Mouse (Mus musculus): ENCODE data around the gene Map3k5. TPM values are rescaled to one million over a fixed set of nuclear protein-coding genes. Genes with fewer than 3 reads are reported as not detected.

The Map3k5 gene
- polyA plus RNA-seq, 1 experiment from 2014 or later, result 2.5 TPM

DNA sequence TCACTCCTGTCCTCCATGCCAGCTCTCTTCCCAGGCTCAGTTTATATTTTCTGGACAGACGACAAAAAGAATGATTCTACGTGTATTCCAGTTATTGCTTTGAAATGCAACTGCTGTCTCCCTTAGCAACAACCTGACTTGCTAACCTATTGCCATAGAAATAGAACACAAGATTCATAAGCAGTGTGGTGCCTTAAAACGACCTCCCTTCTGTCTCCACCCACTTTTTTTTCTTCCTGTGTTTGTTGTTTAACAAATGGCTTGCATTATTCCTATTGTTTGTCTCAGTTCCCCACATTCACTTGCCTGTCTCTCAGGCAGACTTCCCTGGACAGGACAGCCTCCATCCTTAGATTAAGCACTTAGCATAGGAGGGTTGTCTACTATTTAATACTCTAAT is 154.8 kb downstream of the Map3k5 start:
- ATAC-seq (ENCODE audit: low read depth), result no peak
- Histone ChIP-seq H3K4me3 (ENCODE audit: low read depth, low read length) (no peak overlapping the region), H3K4me2 (ENCODE audit: low read depth, low read length) (no peak overlapping the region), H3K9ac (ENCODE audit: low read depth, low read length) (no peak overlapping the region), H3K27me3 (replicated peaks; ENCODE audit: control insufficient read depth, insufficient read depth, low read length) (no peaks in the 10 kb centered on the region), H3K4me1 (ENCODE audit: control insufficient read depth, insufficient read depth, low read length) (no peaks in the 10 kb centered on the region), H3K27ac (replicated peaks; ENCODE audit: low read depth, low read length) (no peak overlapping the region), H3K9me3 (ENCODE audit: control insufficient read depth, low read length) (no peaks in the 10 kb centered on the region), H3K36me3 (ENCODE audit: control insufficient read depth, insufficient read depth, low read length) (no peaks in the 10 kb centered on the region)
- DNase-seq (ENCODE audit: low spot score), result no peak
- WGBS, result 64% methylated on average over 3 of the region's 3 CpGs

DNA sequence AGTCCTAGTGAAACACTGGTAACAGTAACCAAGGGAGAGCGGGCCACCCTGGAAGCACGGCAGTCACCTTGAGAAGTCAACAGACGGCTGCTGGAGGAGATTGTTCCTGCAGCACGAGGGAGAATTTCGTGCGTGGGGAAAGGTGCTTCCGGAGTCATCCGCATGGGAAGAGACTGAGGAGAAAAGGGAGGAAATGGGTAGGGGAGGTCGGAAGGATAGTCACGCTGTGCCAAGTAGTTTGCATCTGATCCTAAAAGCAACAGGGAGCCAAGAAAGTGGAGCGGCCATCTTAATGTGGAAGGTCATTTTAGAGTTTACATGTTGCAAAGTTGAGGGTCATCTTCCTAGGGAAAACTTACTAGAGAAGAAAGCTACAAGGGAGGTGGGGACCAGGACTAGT is 155.9 kb downstream of the Map3k5 start:
- Histone ChIP-seq H3K4me1 (ENCODE audit: control insufficient read depth, insufficient read depth, low read length) (no peaks in the 10 kb centered on the region), H3K27me3 (replicated peaks; ENCODE audit: control insufficient read depth, insufficient read depth, low read length) (no peaks in the 10 kb centered on the region), H3K9me3 (ENCODE audit: control insufficient read depth, low read length) (no peaks in the 10 kb centered on the region), H3K27ac (replicated peaks; ENCODE audit: low read depth, low read length) (no peak overlapping the region), H3K4me3 (ENCODE audit: low read depth, low read length) (no peak overlapping the region), H3K9ac (ENCODE audit: low read depth, low read length) (no peak overlapping the region), H3K4me2 (ENCODE audit: low read depth, low read length) (no peak overlapping the region), H3K36me3 (ENCODE audit: control insufficient read depth, insufficient read depth, low read length) (no peaks in the 10 kb centered on the region)
- DNase-seq (ENCODE audit: low spot score), result no peak
- ATAC-seq (ENCODE audit: low read depth), result no peak
- 91% methylated on average over 11 of the region's 11 CpGs for WGBS

DNA sequence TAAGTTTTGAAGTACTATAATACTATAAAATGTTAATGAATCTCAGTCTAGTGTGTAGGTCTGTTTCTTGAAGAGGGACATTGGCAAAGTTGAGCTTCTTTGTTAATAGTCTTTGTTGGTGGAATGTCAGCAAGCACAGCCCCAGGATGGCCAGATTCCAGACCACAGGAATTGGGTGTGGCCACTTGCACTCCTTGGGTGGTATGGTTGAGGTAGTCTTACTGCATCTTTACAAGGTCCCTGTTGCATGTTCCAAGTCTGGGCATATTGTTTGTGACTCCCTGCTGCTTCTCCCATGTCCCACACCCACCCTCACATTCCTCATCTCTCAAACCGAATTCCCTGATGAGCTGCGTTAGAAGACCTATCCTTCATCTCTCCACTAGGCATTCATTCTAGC is 157.1 kb downstream of the Map3k5 start:
- H3K9me3 ChIP-seq (ENCODE audit: control insufficient read depth, low read length), result no peaks in the 10 kb centered on the region
- 94% methylated on average over 2 of the region's 2 CpGs for WGBS
- no peak for ATAC-seq (ENCODE audit: low read depth)

DNA sequence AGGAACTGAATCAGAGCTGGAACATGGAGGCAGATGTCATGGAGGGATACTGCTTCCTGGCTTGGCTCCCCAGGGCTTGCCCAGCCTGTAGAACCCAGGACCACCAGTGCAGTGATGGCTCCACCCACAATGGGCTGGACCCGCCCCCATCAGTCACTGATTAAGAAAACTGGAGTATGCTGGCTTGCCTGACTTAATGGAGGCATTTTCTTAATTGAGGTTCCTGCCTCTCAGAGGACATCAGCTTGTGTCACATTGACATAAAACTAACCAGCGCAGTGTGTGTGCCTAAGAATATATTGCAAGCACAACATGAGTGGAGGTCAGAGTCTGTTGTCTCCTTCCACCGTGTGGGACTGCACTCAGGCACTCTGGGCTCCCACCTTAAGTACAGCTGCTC is 158.1 kb downstream of the Map3k5 start:
- no peak overlapping the region for H3K4me2 ChIP-seq (ENCODE audit: low read depth, low read length)
- no peak overlapping the region for H3K9ac ChIP-seq (ENCODE audit: low read depth, low read length)
- WGBS, result 94% methylated on average over 3 of the region's 3 CpGs

More for the DNA sequence above, 157.1 kb downstream of the Map3k5 start:
- Histone ChIP-seq H3K4me2 (ENCODE audit: low read depth, low read length) (no peak overlapping the region), H3K27me3 (replicated peaks; ENCODE audit: control insufficient read depth, insufficient read depth, low read length) (no peaks in the 10 kb centered on the region), H3K27ac (replicated peaks; ENCODE audit: low read depth, low read length) (no peak overlapping the region), H3K4me3 (ENCODE audit: low read depth, low read length) (no peak overlapping the region), H3K4me1 (ENCODE audit: control insufficient read depth, insufficient read depth, low read length) (no peaks in the 10 kb centered on the region), H3K36me3 (ENCODE audit: control insufficient read depth, insufficient read depth, low read length) (no peaks in the 10 kb centered on the region), H3K9ac (ENCODE audit: low read depth, low read length) (no peak overlapping the region)
- DNase-seq (ENCODE audit: low spot score), result peak; percentile 5

DNA sequence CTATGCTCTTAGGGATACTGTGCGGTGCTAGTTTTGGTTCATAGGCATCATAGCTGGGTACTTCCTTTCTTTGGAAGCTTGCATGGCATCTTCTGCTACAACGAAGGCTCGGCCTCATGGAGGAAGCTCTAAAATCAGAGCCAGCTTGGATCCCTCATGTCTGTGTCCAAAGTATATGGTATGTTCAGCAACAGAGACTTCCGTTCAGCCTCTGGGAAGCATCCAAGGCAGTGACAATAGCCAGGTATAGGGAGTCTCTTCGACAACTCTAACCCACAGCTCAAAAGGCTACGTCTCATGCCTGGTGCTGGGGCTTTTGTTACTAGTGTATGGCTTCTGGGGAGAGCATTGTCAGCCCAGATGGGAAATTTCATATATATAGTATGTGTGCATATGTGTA is 167.2 kb downstream of the Map3k5 start:
- H3K27me3 ChIP-seq (replicated peaks; ENCODE audit: control insufficient read depth, insufficient read depth, low read length), result no peaks in the 10 kb centered on the region
- H3K9ac ChIP-seq (ENCODE audit: low read depth, low read length), result no peak overlapping the region
- H3K27ac ChIP-seq (replicated peaks; ENCODE audit: low read depth, low read length), result no peak overlapping the region
- DNase-seq (ENCODE audit: low spot score) (no peak), ATAC-seq (ENCODE audit: low read depth) (no peak)
- H3K4me2 ChIP-seq (ENCODE audit: low read depth, low read length), result no peak overlapping the region
- WGBS, result 90% methylated on average over 6 of the region's 6 CpGs
- no peaks in the 10 kb centered on the region for H3K4me1 ChIP-seq (ENCODE audit: control insufficient read depth, insufficient read depth, low read length)
- H3K9me3 ChIP-seq (ENCODE audit: control insufficient read depth, low read length), result no peaks in the 10 kb centered on the region
- no peak overlapping the region for H3K4me3 ChIP-seq (ENCODE audit: low read depth, low read length)
- H3K36me3 ChIP-seq (ENCODE audit: control insufficient read depth, insufficient read depth, low read length), result 0 out of 2 replicates have a peak, but pooled peaks cover 4% of the 10 kb centered on the region

More for the DNA sequence above, 158.1 kb downstream of the Map3k5 start:
- H3K9me3 ChIP-seq (ENCODE audit: control insufficient read depth, low read length), result no peaks in the 10 kb centered on the region
- H3K27ac ChIP-seq (replicated peaks; ENCODE audit: low read depth, low read length), result no peak overlapping the region
- no peaks in the 10 kb centered on the region for H3K36me3 ChIP-seq (ENCODE audit: control insufficient read depth, insufficient read depth, low read length)
- no peak overlapping the region for H3K4me3 ChIP-seq (ENCODE audit: low read depth, low read length)
- DNase-seq (ENCODE audit: low spot score) (no peak), ATAC-seq (ENCODE audit: low read depth) (no peak)
- no peaks in the 10 kb centered on the region for H3K27me3 ChIP-seq (replicated peaks; ENCODE audit: control insufficient read depth, insufficient read depth, low read length)
- no peaks in the 10 kb centered on the region for H3K4me1 ChIP-seq (ENCODE audit: control insufficient read depth, insufficient read depth, low read length)

DNA sequence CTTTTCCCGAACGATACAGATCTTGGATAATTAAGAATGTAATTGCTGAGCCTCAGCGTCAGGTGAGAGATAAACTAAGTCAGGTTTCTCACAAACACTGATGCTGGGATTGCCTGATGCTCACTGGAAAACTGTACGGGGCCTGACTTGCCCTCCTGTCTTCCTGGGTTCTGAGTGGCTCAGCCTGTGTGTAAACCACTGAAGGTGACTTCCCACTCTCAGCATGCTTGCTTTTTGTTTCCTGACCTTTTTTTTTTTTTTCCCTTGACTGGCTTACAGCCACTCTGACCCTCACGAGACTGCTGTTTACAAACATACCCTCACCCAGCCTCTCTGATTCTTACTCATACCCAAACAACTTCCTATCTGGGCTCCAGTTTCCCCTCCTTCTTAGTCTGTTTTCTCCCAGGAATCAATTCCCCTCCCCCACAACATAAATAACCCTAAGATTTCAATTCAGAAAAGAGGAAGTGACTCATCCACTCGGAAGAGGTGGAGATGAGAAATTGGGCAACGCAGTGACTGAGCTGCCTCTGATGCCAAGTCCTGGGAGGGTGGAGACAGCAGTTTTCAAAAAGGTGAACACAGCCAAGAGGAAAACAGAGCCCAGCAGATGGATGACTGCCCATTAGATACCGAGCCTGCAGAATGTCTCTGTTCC is 170.1 kb downstream of the Map3k5 start:
- no peaks in the 10 kb centered on the region for H3K9me3 ChIP-seq (ENCODE audit: control insufficient read depth, low read length)
- H3K4me3 ChIP-seq (ENCODE audit: low read depth, low read length), result no peak overlapping the region
- no peak overlapping the region for H3K4me2 ChIP-seq (ENCODE audit: low read depth, low read length)
- H3K27ac ChIP-seq (replicated peaks; ENCODE audit: low read depth, low read length), result no peak overlapping the region
- H3K4me1 ChIP-seq (ENCODE audit: control insufficient read depth, insufficient read depth, low read length), result no peaks in the 10 kb centered on the region
- WGBS, result 62% methylated on average over 8 of the region's 8 CpGs
- no peaks in the 10 kb centered on the region for H3K27me3 ChIP-seq (replicated peaks; ENCODE audit: control insufficient read depth, insufficient read depth, low read length)
- DNase-seq (ENCODE audit: low spot score) (peak; percentile 57), ATAC-seq (ENCODE audit: low read depth) (no peak)
- H3K36me3 ChIP-seq (ENCODE audit: control insufficient read depth, insufficient read depth, low read length), result 0 out of 2 replicates have a peak, but pooled peaks cover 4% of the 10 kb centered on the region
- H3K9ac ChIP-seq (ENCODE audit: low read depth, low read length), result no peak overlapping the region

DNA sequence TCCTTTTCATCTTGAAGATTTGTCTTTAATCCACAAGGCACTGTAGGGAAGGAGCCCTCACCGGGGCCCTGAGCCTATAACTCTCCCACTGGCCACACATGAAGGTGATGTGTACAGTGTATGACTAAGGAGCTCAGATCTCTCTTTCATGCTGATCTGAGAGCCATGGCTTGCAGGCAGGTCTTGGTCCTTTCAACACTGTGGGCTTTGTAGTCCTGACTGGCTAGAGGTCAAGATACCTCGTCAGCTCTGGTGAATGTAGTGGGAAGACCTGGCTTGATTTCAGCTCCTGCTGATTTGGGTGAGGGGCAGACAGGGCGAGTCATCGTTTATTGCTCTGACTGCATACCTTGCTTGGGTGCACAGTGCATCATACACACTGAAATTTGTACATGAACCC is 171.3 kb downstream of the Map3k5 start:
- Histone ChIP-seq H3K27ac (replicated peaks; ENCODE audit: low read depth, low read length) (no peak overlapping the region), H3K4me1 (ENCODE audit: control insufficient read depth, insufficient read depth, low read length) (no peaks in the 10 kb centered on the region), H3K27me3 (replicated peaks; ENCODE audit: control insufficient read depth, insufficient read depth, low read length) (no peaks in the 10 kb centered on the region), H3K9me3 (ENCODE audit: control insufficient read depth, low read length) (no peaks in the 10 kb centered on the region), H3K36me3 (ENCODE audit: control insufficient read depth, insufficient read depth, low read length) (no peaks in the 10 kb centered on the region), H3K9ac (ENCODE audit: low read depth, low read length) (no peak overlapping the region), H3K4me2 (ENCODE audit: low read depth, low read length) (no peak overlapping the region), H3K4me3 (ENCODE audit: low read depth, low read length) (no peak overlapping the region)
- 76% methylated on average over 4 of the region's 4 CpGs for WGBS
- no peak for ATAC-seq (ENCODE audit: low read depth)
- DNase-seq (ENCODE audit: low spot score), result no peak

DNA sequence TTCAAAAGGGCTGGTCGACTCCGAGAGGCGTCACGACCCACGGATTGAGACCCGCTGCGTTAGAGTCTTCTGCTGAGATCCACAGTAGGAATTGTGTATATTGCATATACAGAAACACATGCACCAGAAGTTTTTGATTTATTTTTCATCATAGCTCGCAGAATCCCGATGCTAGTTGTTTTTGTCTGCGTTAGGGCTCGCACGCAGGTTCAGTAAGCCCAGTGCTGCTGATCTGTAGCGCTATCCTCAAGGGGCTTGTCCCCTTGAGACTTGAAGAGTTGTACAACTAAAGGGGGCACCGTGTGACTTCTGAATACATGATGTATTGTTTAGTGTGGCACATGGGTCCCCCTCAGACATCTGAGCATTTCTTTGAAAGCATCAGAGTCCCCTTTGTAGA is 172.8 kb downstream of the Map3k5 start:
- Histone ChIP-seq H3K27ac (replicated peaks; ENCODE audit: low read depth, low read length) (no peak overlapping the region), H3K9me3 (ENCODE audit: control insufficient read depth, low read length) (no peaks in the 10 kb centered on the region), H3K4me2 (ENCODE audit: low read depth, low read length) (no peak overlapping the region), H3K4me3 (ENCODE audit: low read depth, low read length) (no peak overlapping the region), H3K27me3 (replicated peaks; ENCODE audit: control insufficient read depth, insufficient read depth, low read length) (no peaks in the 10 kb centered on the region), H3K9ac (ENCODE audit: low read depth, low read length) (no peak overlapping the region), H3K36me3 (ENCODE audit: control insufficient read depth, insufficient read depth, low read length) (no peaks in the 10 kb centered on the region), H3K4me1 (ENCODE audit: control insufficient read depth, insufficient read depth, low read length) (no peaks in the 10 kb centered on the region)
- ATAC-seq (ENCODE audit: low read depth) (no peak), DNase-seq (ENCODE audit: low spot score) (no peak)
- WGBS, result 86% methylated on average over 14 of the region's 14 CpGs

DNA sequence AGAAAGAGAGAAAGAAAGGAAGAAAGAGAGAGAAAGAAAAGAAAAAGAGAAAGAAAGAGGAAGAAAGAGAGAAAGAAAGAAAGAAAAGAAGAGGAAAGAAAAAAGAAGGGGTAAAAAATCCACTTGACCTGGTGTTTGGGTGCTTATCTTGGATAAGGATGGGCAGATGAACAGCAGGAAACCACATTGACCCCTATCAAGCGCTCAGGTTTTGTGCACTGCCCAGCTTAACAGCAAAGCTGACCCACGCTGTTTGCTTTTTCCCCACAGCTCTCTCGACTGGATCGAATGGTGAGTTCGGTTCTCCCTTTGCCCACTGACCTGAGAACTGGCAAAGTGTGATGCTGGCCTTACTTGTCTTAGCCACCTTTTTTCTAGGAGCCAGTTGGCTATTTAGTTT is 177.2 kb downstream of the Map3k5 start:
- no peak for DNase-seq (ENCODE audit: low spot score)
- H3K36me3 ChIP-seq (ENCODE audit: control insufficient read depth, insufficient read depth, low read length), result no peaks in the 10 kb centered on the region
- WGBS, result 88% methylated on average over 5 of the region's 5 CpGs
- H3K9ac ChIP-seq (ENCODE audit: low read depth, low read length), result no peak overlapping the region
- H3K4me1 ChIP-seq (ENCODE audit: control insufficient read depth, insufficient read depth, low read length), result no peaks in the 10 kb centered on the region
- no peaks in the 10 kb centered on the region for H3K9me3 ChIP-seq (ENCODE audit: control insufficient read depth, low read length)
- ATAC-seq (ENCODE audit: low read depth), result no peak
- no peak overlapping the region for H3K4me3 ChIP-seq (ENCODE audit: low read depth, low read length)
- no peaks in the 10 kb centered on the region for H3K27me3 ChIP-seq (replicated peaks; ENCODE audit: control insufficient read depth, insufficient read depth, low read length)
- no peak overlapping the region for H3K4me2 ChIP-seq (ENCODE audit: low read depth, low read length)
- H3K27ac ChIP-seq (replicated peaks; ENCODE audit: low read depth, low read length), result no peak overlapping the region
